Mouse (Mus musculus) stomach, embryonic 16.5 days (tissue): ENCODE results near the gene Otud7b. TPM values are rescaled to one million over a fixed set of nuclear protein-coding genes. Genes with fewer than 3 reads are reported as not detected.

Experiments used
- ATAC-seq: fragments of 200-750 bp; cut with Nextera tagmentation; 2 replicates; pipeline ENCODE4 v1.8.0; 2017; ENCODE audit warnings: moderate number of reproducible peaks, moderate TSS enrichment; ENCODE audit not compliant: insufficient read depth, low FRiP score
- H3K27ac ChIP-seq: fragments of 300-500 bp; sonication (generic); 2 replicates; pipeline ENCODE4 v1.5.1; 2014; ENCODE audit warnings: low read length
- H3K27me3 ChIP-seq: fragments of 300-500 bp; sonication (generic); 2 replicates; pipeline ENCODE4 v1.6.1; 2014; ENCODE audit warnings: low read length, control low read depth, mixed read lengths; ENCODE audit not compliant: control insufficient read depth, insufficient read depth
- H3K36me3 ChIP-seq: fragments of 300-500 bp; sonication (generic); 2 replicates; pipeline ENCODE4 v1.6.1; 2014; ENCODE audit warnings: low read length; ENCODE audit not compliant: control insufficient read depth, insufficient read depth
- H3K4me1 ChIP-seq: fragments of 300-500 bp; sonication (generic); 2 replicates; pipeline ENCODE4 v1.6.1; 2014; ENCODE audit warnings: low read length, control low read depth, mixed read lengths; ENCODE audit not compliant: control insufficient read depth, insufficient read depth
- H3K4me2 ChIP-seq: fragments of 300-500 bp; sonication (generic); 2 replicates; pipeline ENCODE4 v1.6.1; 2014; ENCODE audit warnings: low read depth, low read length, mixed read lengths
- H3K4me3 ChIP-seq: fragments of 300-500 bp; sonication (generic); replicated peaks from 2 replicates; pipeline ENCODE4 v1.5.1; 2014; ENCODE audit warnings: mild to moderate bottlenecking, low read length
- H3K9ac ChIP-seq: fragments of 300-500 bp; sonication (generic); 2 replicates; pipeline ENCODE4 v1.6.1; 2014; ENCODE audit warnings: low read length
- H3K9me3 ChIP-seq: fragments of 300-500 bp; sonication (generic); replicated peaks from 2 replicates; pipeline ENCODE4 v1.6.1; 2016; ENCODE audit warnings: low read length, control low read depth; ENCODE audit not compliant: control insufficient read depth
- WGBS: fragments of 180-500 bp; shearing (Covaris S2); extraction: QIAGEN DNeasy Blood & Tissue Kit; methylation state at CpG from one replicate; pipeline ENCODE4 v1.1.7; 2014; 5-methylcytosine and 5-hydroxymethylcytosine counted together
- polyA plus RNA-seq: library from polyadenylated mRNA; unstranded; fragments of >200 nt; fragmentation: Nextera tagmentation; extraction: Ambion mirVana; gene quantifications from 2 replicates; pipeline ENCODE4 v1.2.1, GENCODE M21; 2015

Otud7b gene
- polyA plus RNA-seq, 1 experiment from 2014 or later = 13.1 TPM

DNA sequence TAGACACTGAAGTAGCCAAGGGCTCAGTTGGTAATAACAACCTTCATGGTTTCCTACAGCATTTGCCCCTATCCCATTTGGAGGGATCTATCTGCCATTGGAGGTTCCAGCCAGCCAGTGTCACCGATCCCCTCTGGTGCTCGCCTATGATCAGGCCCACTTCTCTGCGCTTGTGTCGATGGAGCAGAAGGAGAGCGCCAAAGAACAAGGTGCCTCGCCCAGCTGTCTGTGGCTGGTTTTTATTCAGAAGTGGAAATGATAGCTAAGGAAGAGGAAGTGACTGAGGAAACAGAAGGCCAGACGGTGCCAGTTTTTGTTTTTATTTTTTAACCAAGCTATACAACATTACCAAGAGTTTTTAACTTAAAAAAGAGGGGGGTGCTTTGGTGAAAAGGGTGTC lies 47.5 kb downstream of the Otud7b start:
- no peak for ATAC-seq
- Histone ChIP-seq H3K9ac (no peak overlapping the region), H3K27ac (no peak overlapping the region), H3K4me1 (peaks cover 3% of the 10 kb centered on the region; the same call in 1 of the 2 replicates), H3K9me3 (no peaks in the 10 kb centered on the region), H3K36me3 (0 out of 2 replicates have a peak, but pooled peaks cover 17% of the 10 kb centered on the region), H3K4me3 (no peak overlapping the region), H3K4me2 (no peak overlapping the region), H3K27me3 (no peaks in the 10 kb centered on the region)
- WGBS = 82% methylated on average over 7 of the region's 7 CpGs

DNA sequence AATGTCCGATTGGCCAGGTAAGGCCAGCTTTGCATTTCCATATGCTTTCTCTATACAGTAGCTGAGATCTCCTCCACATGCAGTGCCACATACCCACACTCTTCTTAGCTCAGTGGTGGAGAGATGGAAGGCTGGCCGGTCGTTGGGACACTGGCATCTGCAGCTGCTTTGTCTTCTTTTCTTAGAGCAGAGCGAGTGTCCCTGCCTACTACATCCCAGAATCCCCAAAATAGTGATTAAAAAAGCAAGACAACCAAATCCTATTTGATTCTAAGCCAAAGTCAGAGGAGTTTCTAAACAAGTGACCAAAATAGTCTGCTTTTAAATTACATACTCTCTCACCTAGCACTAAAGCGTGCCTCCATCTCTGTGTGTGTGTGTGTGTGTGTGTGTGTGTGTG lies 48.3 kb downstream of the Otud7b start:
- Histone ChIP-seq H3K4me2 (no peak overlapping the region), H3K27me3 (no peaks in the 10 kb centered on the region), H3K27ac (no peak overlapping the region), H3K4me3 (no peak overlapping the region), H3K36me3 (0 out of 2 replicates have a peak, but pooled peaks cover 17% of the 10 kb centered on the region), H3K9ac (no peak overlapping the region), H3K4me1 (peaks cover 3% of the 10 kb centered on the region; the same call in 1 of the 2 replicates), H3K9me3 (no peaks in the 10 kb centered on the region)
- ATAC-seq = no peak
- WGBS = 96% methylated on average over 5 of the region's 5 CpGs

DNA sequence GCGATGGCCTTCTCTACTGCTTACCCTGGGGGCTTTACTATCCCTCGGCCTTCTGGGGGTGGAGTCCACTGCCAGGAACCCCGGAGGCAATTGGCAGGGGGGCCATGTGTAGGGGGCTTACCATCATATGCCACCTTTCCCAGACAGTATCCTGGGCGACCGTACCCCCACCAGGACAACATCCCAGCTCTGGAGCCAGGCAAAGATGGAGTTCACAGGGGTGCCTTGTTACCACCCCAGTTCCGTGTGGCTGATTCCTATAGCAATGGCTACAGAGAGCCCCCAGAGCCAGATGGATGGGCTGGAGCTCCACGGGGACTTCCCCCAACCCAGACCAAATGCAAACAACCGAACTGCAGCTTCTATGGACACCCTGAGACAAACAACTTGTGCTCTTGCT lies 51.2 kb downstream of the Otud7b start:
- no peak for ATAC-seq

DNA sequence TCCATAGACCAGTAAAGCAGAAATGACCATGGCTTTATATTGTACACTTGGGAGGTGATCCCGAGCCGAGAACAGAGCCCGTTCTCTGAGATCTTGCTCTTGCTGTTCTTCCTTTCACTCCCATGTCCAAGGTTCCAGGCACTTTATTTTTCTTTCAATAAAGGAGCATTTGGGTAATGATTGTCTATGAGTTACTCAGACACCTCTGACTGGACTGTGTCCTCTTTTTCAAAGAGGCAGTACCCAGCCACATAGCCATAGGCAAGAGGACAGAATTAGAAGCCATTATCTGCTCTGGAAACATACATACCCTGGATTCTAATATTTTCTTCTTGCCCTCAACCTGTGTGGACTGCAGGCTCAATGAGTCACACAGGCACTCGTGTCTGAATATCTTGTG lies 55.5 kb downstream of the Otud7b start:
- Histone ChIP-seq H3K4me3 (no peak overlapping the region), H3K9me3 (no peaks in the 10 kb centered on the region), H3K4me1 (peaks cover 16% of the 10 kb centered on the region), H3K27ac (peak overlapping the region; percentile 95), H3K27me3 (no peaks in the 10 kb centered on the region), H3K36me3 (no peaks in the 10 kb centered on the region), H3K9ac (peak overlapping the region; percentile 13), H3K4me2 (peak overlapping the region; percentile 99; the same call in 1 of the 2 replicates)
- no peak for ATAC-seq
- WGBS = 56% methylated on average over 4 of the region's 4 CpGs

More for the DNA sequence above, 51.2 kb downstream of the Otud7b start:
- Histone ChIP-seq H3K9me3 (no peaks in the 10 kb centered on the region), H3K27ac (no peak overlapping the region), H3K27me3 (no peaks in the 10 kb centered on the region), H3K4me1 (peaks cover 10% of the 10 kb centered on the region), H3K36me3 (0 out of 2 replicates have a peak, but pooled peaks cover 15% of the 10 kb centered on the region), H3K4me2 (no peak overlapping the region), H3K4me3 (no peak overlapping the region), H3K9ac (no peak overlapping the region)
- 78% methylated on average over 8 of the region's 8 CpGs for WGBS

DNA sequence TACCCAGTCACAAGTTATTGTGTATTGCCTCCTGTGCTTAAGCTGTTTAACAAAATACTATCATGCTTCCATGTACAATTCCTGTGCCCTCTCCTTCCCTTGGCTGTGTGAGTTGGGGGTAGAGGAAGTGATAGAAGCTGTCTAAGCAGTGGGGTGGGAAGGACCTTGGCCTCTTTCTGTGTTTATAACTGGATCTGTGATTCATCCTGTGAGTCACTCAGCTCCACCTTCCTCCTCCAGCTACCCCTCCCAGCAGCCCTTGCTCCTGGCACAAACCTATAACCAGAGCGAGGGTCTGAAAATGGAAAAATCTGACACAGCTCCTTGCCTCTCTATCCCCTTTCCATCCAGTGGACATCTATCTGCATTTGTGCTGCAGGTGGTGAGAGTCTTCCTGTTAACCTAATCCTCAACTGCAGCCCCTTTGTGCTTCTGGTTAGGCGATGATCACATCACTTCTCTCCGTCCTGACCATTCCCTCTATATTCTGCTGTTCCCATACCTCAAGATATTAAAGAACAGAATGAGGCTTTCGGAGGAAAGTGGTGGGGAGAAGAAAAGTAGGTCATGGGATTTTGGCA lies 56.0 kb downstream of the Otud7b start:
- peak overlapping the region; percentile 95 for H3K27ac ChIP-seq
- peak overlapping the region; percentile 69 for H3K9ac ChIP-seq
- H3K9me3 ChIP-seq = no peaks in the 10 kb centered on the region
- no peaks in the 10 kb centered on the region for H3K36me3 ChIP-seq
- H3K4me2 ChIP-seq = peak overlapping the region; percentile 99
- H3K4me3 ChIP-seq = peak overlapping the region; percentile 51
- peaks cover 16% of the 10 kb centered on the region for H3K4me1 ChIP-seq
- H3K27me3 ChIP-seq = no peaks in the 10 kb centered on the region
- 30% methylated on average over 4 of the region's 4 CpGs for WGBS
- peak; percentile 84 for ATAC-seq

DNA sequence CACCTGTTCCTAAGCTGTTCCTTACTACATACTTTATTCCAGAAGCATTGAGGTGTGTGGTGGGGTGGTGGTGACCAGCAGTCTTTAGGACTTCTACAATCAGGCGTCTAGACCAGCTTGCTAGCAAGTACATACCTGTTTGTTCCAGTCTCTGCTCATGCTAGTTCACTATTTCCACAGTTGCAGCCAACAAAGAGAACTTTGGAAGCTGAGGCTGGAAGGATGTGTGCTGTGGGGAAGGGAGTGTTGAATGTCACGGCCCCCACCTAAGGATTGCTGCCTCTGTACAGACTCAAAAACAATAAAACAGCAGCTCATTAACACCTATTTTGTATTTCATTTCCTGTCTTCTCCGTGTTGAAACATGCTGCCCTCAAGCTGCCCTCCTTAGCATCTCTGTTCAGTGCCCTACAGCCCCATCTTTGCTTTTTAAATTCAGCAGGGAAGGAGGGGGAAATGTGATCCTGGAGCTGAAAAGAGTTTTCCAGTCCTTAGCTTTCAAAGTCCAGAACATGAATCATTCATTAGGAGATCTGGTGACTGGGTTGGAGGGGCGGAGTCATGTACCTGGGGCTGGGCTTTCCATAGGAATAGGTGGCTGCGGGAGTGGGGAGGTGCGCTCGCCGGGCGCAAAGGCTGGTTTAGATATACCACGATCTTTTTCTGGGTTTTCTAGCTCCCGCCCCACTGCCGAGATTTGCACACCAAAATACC lies 56.6 kb downstream of the Otud7b start:
- peak overlapping the region; percentile 99 for H3K4me2 ChIP-seq
- peak overlapping the region; percentile 69 for H3K9ac ChIP-seq
- H3K9me3 ChIP-seq = no peaks in the 10 kb centered on the region
- H3K36me3 ChIP-seq = no peaks in the 10 kb centered on the region
- H3K4me3 ChIP-seq = peak overlapping the region; percentile 51
- H3K27me3 ChIP-seq = no peaks in the 10 kb centered on the region
- ATAC-seq = peak; percentile 84
- under 1% methylated on average over 12 of the region's 12 CpGs for WGBS
- peak overlapping the region; percentile 95 for H3K27ac ChIP-seq
- H3K4me1 ChIP-seq = peaks cover 16% of the 10 kb centered on the region

DNA sequence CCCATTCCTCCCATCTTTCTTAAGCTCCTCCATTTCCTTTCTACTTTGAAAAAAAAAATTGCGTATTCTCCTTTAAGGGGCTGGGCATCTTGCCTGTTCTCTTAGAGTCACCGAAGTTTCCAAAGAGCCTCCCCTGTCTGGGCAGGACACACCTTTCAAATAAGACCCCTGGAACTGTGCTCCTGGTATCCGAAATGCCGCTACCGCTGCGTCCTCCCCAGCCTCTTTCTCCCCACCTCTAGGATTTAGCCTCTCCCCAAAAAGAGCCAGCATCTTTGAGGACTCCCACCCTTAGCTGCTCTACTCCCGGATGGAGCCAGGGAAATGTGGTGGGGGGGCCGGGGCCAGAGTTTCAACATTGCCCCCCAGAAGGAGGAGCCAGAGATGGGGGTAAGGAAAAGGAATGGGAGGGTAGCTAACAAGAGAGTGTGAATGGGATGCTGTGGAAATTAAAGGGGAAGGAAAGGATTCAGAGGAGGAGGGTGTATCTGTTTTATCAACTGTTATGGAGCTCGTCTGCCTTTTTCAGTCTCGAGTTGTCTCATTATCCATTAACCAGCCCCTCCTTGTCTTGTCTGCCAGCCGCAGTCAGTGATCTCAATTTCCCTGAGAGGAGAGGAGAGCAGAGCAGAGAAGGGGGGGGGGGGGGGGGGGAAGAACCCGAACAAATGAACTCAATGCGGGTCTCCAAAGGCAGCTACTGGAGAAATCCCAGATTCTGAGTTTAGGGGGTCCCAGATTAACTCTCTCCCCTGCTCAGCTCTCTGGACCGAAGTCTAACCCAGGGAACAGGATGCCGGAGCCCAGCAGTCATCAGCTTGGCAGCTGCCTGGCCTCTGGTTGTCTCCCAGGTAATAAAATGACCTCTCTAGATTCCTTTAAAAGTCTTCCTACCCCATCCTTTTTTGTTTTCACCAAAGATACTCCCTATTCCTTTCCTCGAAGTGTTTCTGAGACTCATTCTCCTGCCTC lies 57.8 kb downstream of the Otud7b start, which contains the start of gene Mtmr11:
Mtmr11 (plus strand) TSS at position 136 of the 972 bp plus-strand sequence.
- ATAC-seq = peak; percentile 31; the same call in 1 of the 2 replicates
- no peaks in the 10 kb centered on the region for H3K27me3 ChIP-seq
- no peaks in the 10 kb centered on the region for H3K36me3 ChIP-seq

DNA sequence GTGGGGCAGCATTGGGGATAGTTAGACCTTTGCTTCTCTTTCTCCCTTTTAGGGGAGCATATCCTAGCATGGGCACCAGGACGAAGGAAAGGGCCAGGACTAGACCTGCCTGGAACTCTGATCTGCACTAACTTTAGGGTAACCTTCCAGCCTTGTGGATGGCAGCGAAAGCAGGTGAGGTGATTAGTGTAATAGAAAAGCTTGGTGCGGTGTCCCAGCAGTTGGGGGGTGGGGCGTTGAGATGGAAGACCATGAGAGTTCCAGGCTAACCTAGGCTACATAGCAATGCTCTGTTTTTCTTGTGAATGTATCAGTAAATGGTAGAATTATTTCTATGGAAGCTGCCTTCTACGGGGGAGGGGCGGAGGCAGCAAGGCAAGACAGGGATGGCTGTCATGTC lies 58.7 kb downstream of the Otud7b start:
- Histone ChIP-seq H3K9me3 (no peaks in the 10 kb centered on the region), H3K4me2 (peak overlapping the region; percentile 99; the same call in 1 of the 2 replicates), H3K4me3 (peak overlapping the region; percentile 51; the same call in 1 of the 2 replicates), H3K27me3 (no peaks in the 10 kb centered on the region), H3K27ac (no peak overlapping the region), H3K4me1 (peaks cover 16% of the 10 kb centered on the region), H3K9ac (no peak overlapping the region), H3K36me3 (no peaks in the 10 kb centered on the region)
- WGBS = 81% methylated on average over 6 of the region's 6 CpGs
- ATAC-seq = no peak

More for the DNA sequence above, 57.8 kb downstream of the Otud7b start, which contains the start of gene Mtmr11:
- 5% methylated on average over 16 of the region's 16 CpGs for WGBS
- Histone ChIP-seq H3K4me1 (peaks cover 16% of the 10 kb centered on the region), H3K9ac (peak within 1 kb of the TSS; percentile 69), H3K27ac (peak within 1 kb of the TSS; percentile 95), H3K9me3 (no peaks in the 10 kb centered on the region), H3K4me2 (peak within 1 kb of the TSS; percentile 99), H3K4me3 (peak within 1 kb of the TSS; percentile 51)
